Mouse (Mus musculus): ENCODE measurements around the gene Rtn4rl1. TPM values are rescaled to one million over a fixed set of nuclear protein-coding genes. Genes with fewer than 3 reads are reported as not detected.

Rtn4rl1 gene
- total RNA-seq (2014; fragmentation: Nextera tagmentation) (0.37 and 1.0 TPM in 2 replicates), total RNA-seq (2017) (0.15 TPM in 1 of 2 replicates, not detected in the other)

- no peak for ATAC-seq (replicated peaks; ENCODE audit: poor library complexity, severe bottlenecking)
Observed at GRCm38 (mm10) chr11:75193256-75194071, at the start of gene Rtn4rl1. Gene Rtn4rl1 (plus strand): TSS chr11:75193783.

- no peak for ATAC-seq (replicated peaks; ENCODE audit: poor library complexity, severe bottlenecking)
Observed at GRCm38 (mm10) chr11:75145841-75146240, 47.7 kb upstream of the Rtn4rl1 start.

GRCm38 (mm10) chr11:75147106-75147845, 46.3 kb upstream of the Rtn4rl1 start:
- ATAC-seq (replicated peaks; ENCODE audit: poor library complexity, severe bottlenecking), result no peak

- ATAC-seq (replicated peaks; ENCODE audit: poor library complexity, severe bottlenecking), result no peak; the same call in 1 of the 2 replicates
Observed at GRCm38 (mm10) chr11:75147846-75148168, 45.8 kb upstream of the Rtn4rl1 start.

GRCm38 (mm10) chr11:75148332-75149035, 45.1 kb upstream of the Rtn4rl1 start:
- no peak for ATAC-seq (replicated peaks; ENCODE audit: poor library complexity, severe bottlenecking)

- ATAC-seq (replicated peaks; ENCODE audit: poor library complexity, severe bottlenecking), result no peak
Observed at GRCm38 (mm10) chr11:75150346-75150745, 43.2 kb upstream of the Rtn4rl1 start.

GRCm38 (mm10) chr11:75152603-75153557, 40.7 kb upstream of the Rtn4rl1 start:
- peak; percentile 88 for ATAC-seq (replicated peaks; ENCODE audit: poor library complexity, severe bottlenecking)

GRCm38 (mm10) chr11:75154053-75154585, 39.5 kb upstream of the Rtn4rl1 start:
- peak; percentile 52 for ATAC-seq (replicated peaks; ENCODE audit: poor library complexity, severe bottlenecking)

- ATAC-seq (replicated peaks; ENCODE audit: poor library complexity, severe bottlenecking), result no peak
Observed at GRCm38 (mm10) chr11:75155985-75156384, 37.6 kb upstream of the Rtn4rl1 start.

- ATAC-seq (replicated peaks; ENCODE audit: poor library complexity, severe bottlenecking), result no peak
Observed at GRCm38 (mm10) chr11:75156416-75156815, 37.2 kb upstream of the Rtn4rl1 start.

GRCm38 (mm10) chr11:75157037-75157436, 36.5 kb upstream of the Rtn4rl1 start:
- ATAC-seq (replicated peaks; ENCODE audit: poor library complexity, severe bottlenecking), result no peak

GRCm38 (mm10) chr11:75157901-75158300, 35.7 kb upstream of the Rtn4rl1 start:
- no peak for ATAC-seq (replicated peaks; ENCODE audit: poor library complexity, severe bottlenecking)

GRCm38 (mm10) chr11:75158432-75158831, 35.2 kb upstream of the Rtn4rl1 start:
- peak; percentile 74 for ATAC-seq (replicated peaks; ENCODE audit: poor library complexity, severe bottlenecking)

GRCm38 (mm10) chr11:75159564-75159963, 34.0 kb upstream of the Rtn4rl1 start:
- 0 out of 2 replicates have a peak, but pooled peaks have one; percentile 28 for ATAC-seq (replicated peaks; ENCODE audit: poor library complexity, severe bottlenecking)

GRCm38 (mm10) chr11:75160954-75161353, 32.6 kb upstream of the Rtn4rl1 start:
- ATAC-seq (replicated peaks; ENCODE audit: poor library complexity, severe bottlenecking), result no peak

- ATAC-seq (replicated peaks; ENCODE audit: poor library complexity, severe bottlenecking), result no peak
Observed at GRCm38 (mm10) chr11:75161417-75162008, 32.1 kb upstream of the Rtn4rl1 start.

GRCm38 (mm10) chr11:75162591-75163080, 30.9 kb upstream of the Rtn4rl1 start:
- no peak for ATAC-seq (replicated peaks; ENCODE audit: poor library complexity, severe bottlenecking)

- no peak for ATAC-seq (replicated peaks; ENCODE audit: poor library complexity, severe bottlenecking)
Observed at GRCm38 (mm10) chr11:75163379-75163778, 30.2 kb upstream of the Rtn4rl1 start.

GRCm38 (mm10) chr11:75164051-75164450, 29.5 kb upstream of the Rtn4rl1 start:
- no peak for ATAC-seq (replicated peaks; ENCODE audit: poor library complexity, severe bottlenecking)
